Mouse (Mus musculus) frontal cortex, postnatal 14 days (tissue): ENCODE measurements around the gene Ppm1l.

Source experiments
- DNase-seq, 2 experiments: peaks; one replicate each; pipeline ENCODE4 v3.0.0; 2022; ENCODE audit warnings: low spot score in 2 of 2

Ppm1l gene

GRCm38 (mm10) chr3:69316391-69317195, at the start of gene Ppm1l:
TSS of gene Ppm1l (plus strand) at chr3:69316861.
- peak; percentile 82 to 84 for DNase-seq

GRCm38 (mm10) chr3:69271812-69272211, 44.8 kb upstream of the Ppm1l start:
- DNase-seq, result no peak

- DNase-seq, result no peak
Observed at GRCm38 (mm10) chr3:69274018-69274663, 42.5 kb upstream of the Ppm1l start.

GRCm38 (mm10) chr3:69274664-69275312, 41.9 kb upstream of the Ppm1l start:
- peak; percentile 22 to 31 for DNase-seq

GRCm38 (mm10) chr3:69278648-69279047, 38.0 kb upstream of the Ppm1l start:
- DNase-seq, result no peak

GRCm38 (mm10) chr3:69282406-69282805, 34.3 kb upstream of the Ppm1l start:
- DNase-seq, result peak in 1 of 2 experiments; percentile 8

GRCm38 (mm10) chr3:69283085-69283847, 33.4 kb upstream of the Ppm1l start:
- no peak for DNase-seq

- peak; percentile 23 to 28 for DNase-seq
Observed at GRCm38 (mm10) chr3:69289833-69290232, 26.8 kb upstream of the Ppm1l start.

GRCm38 (mm10) chr3:69290294-69290693, 26.4 kb upstream of the Ppm1l start:
- peak; percentile 45 to 46 for DNase-seq

- no peak for DNase-seq
Observed at GRCm38 (mm10) chr3:69290844-69291243, 25.8 kb upstream of the Ppm1l start.

GRCm38 (mm10) chr3:69292628-69293027, 24.0 kb upstream of the Ppm1l start:
- DNase-seq, result no peak

GRCm38 (mm10) chr3:69296270-69296669, 20.4 kb upstream of the Ppm1l start:
- DNase-seq, result no peak

GRCm38 (mm10) chr3:69300121-69300520, 16.5 kb upstream of the Ppm1l start:
- DNase-seq, result no peak

GRCm38 (mm10) chr3:69315810-69316390, 761 bp upstream of the Ppm1l start:
- no peak for DNase-seq

- peak in 1 of 2 experiments; percentile 35 for DNase-seq
Observed at GRCm38 (mm10) chr3:69317251-69318125, 827 bp downstream of the Ppm1l start.

GRCm38 (mm10) chr3:69318131-69318951, 1.7 kb downstream of the Ppm1l start:
- DNase-seq, result no peak

- no peak for DNase-seq
Observed at GRCm38 (mm10) chr3:69319061-69319720, 2.5 kb downstream of the Ppm1l start.

GRCm38 (mm10) chr3:69323982-69324381, 7.3 kb downstream of the Ppm1l start:
- no peak for DNase-seq

- DNase-seq, result no peak
Observed at GRCm38 (mm10) chr3:69329910-69330309, 13.2 kb downstream of the Ppm1l start.
